9 mouse cellular contexts compared by ENCODE assay signal in genomic region chr7:141059929-141060328, GRCm38 (mm10). TPM values are rescaled to one million over a fixed set of nuclear protein-coding genes. Genes with fewer than 3 reads are reported as not detected.
DNase-seq lines count a peak whose midpoint lies in the region; ATAC-seq and TF ChIP-seq lines count a peak whose summit lies in the region.
"Had no signal": no experiment of that assay in that cellular context is flagged by ENCODE, and none has a peak within 500 bp of the region (broad histone marks: within the 10 kb centered on the region; RNA-seq: fewer than 3 reads in every experiment).

No protein-coding gene starts in this region.

- H3K9me3 ChIP-seq in forebrain, embryonic 16.5 days (ENCODE audit: control insufficient read depth, low read length) = no peaks in the 10 kb centered on the region
- 0 out of 2 replicates have a peak, but pooled peaks cover 3% of the 10 kb centered on the region for H3K9me3 ChIP-seq in liver, embryonic 12.5 days (replicated peaks)
- H3K9me3 ChIP-seq in stomach, embryonic 15.5 days = no peaks in the 10 kb centered on the region

- H3K4me2 ChIP-seq in forebrain, embryonic 16.5 days (ENCODE audit: low read length) = peak overlapping the region; percentile 87
- H3K4me2 ChIP-seq in liver, embryonic 12.5 days = 0 out of 2 replicates have a peak overlapping the region, but pooled peaks have one; percentile 78
- peak overlapping the region; percentile 99 for H3K4me2 ChIP-seq in stomach, embryonic 15.5 days

- peak overlapping the region; percentile 84 for H3K4me3 ChIP-seq in left cerebral cortex, adult 2 months
- peak overlapping the region; percentile 87 for H3K4me3 ChIP-seq in forebrain, embryonic 16.5 days (replicated peaks; ENCODE audit: low read length)
- peak overlapping the region; percentile 54; the same call in 1 of the 2 replicates for H3K4me3 ChIP-seq in liver, embryonic 12.5 days
- H3K4me3 ChIP-seq in stomach, embryonic 15.5 days (replicated peaks) = no peak overlapping the region

- intact Hi-C loops in left cerebral cortex, adult 2 months (cut with DNase I) = no loop called here
- intact Hi-C loops in left cerebral cortex, postnatal 10 days (cut with DNase I) = loop anchor here (5.0 kb wide), 1 partner anchor 112 kb away; the partner anchor contains the start of gene Rnh1

- H3K4me1 ChIP-seq in forebrain, embryonic 16.5 days (replicated peaks; ENCODE audit: control insufficient read depth, insufficient read depth, low read length) = peaks cover 25% of the 10 kb centered on the region
- H3K4me1 ChIP-seq in liver, embryonic 12.5 days = peaks cover 45% of the 10 kb centered on the region
- peaks cover 13% of the 10 kb centered on the region; the same call in 1 of the 2 replicates for H3K4me1 ChIP-seq in stomach, embryonic 15.5 days

- peaks cover 6% of the 10 kb centered on the region for H3K36me3 ChIP-seq in forebrain, embryonic 16.5 days (ENCODE audit: control insufficient read depth, insufficient read depth)
- H3K36me3 ChIP-seq in liver, embryonic 12.5 days = no peaks in the 10 kb centered on the region
- H3K36me3 ChIP-seq in stomach, embryonic 15.5 days = no peaks in the 10 kb centered on the region

- TF ChIP-seq CTCF in left cerebral cortex, adult 2 months (IDR thresholded peaks at IDR 0.05) = no peak

- no peak for DNase-seq in left cerebral cortex, adult 2 months (ENCODE audit: extremely low spot score in 1 of 2, low spot score in 2 of 2)
- no peak for DNase-seq in left cerebral cortex, postnatal 10 days (ENCODE audit: extremely low spot score in 1 of 2, low spot score in 2 of 2)
- no peak for DNase-seq in layer of hippocampus, postnatal 36 days
- DNase-seq in right cerebral cortex, postnatal 14 days = no peak

- peak overlapping the region; percentile 92 for H3K9ac ChIP-seq in forebrain, embryonic 16.5 days (replicated peaks; ENCODE audit: low read depth, low read length)
- H3K9ac ChIP-seq in liver, embryonic 12.5 days = no peak overlapping the region
- H3K9ac ChIP-seq in stomach, embryonic 15.5 days = no peak overlapping the region

- ATAC-seq in forebrain, embryonic 16.5 days = no peak
- peak; percentile 64 for ATAC-seq in liver, embryonic 12.5 days
- 0 out of 2 replicates have a peak, but pooled peaks have one; percentile 28 for ATAC-seq in stomach, embryonic 15.5 days (ENCODE audit: insufficient read depth, low FRiP score, low read depth)
- ATAC-seq in activated CD4-positive, CD25-positive, alpha-beta regulatory T cell, adult 4 months = no peak

- WGBS in forebrain, embryonic 16.5 days = 67% methylated on average over 2 of the region's 2 CpGs
- 53% methylated on average over 2 of the region's 2 CpGs for WGBS in liver, embryonic 12.5 days (ENCODE audit: insufficient replicate concordance)
- 63% methylated on average over 2 of the region's 2 CpGs for WGBS in stomach, embryonic 15.5 days

- H3K27me3 ChIP-seq in forebrain, embryonic 16.5 days (replicated peaks; ENCODE audit: control insufficient read depth, insufficient read depth, low read length) = no peaks in the 10 kb centered on the region
- H3K27me3 ChIP-seq in liver, embryonic 12.5 days (replicated peaks) = peaks cover 84% of the 10 kb centered on the region
- H3K27me3 ChIP-seq in stomach, embryonic 15.5 days (replicated peaks) = no peaks in the 10 kb centered on the region

- peak overlapping the region; percentile 86 for H3K27ac ChIP-seq in left cerebral cortex, adult 2 months
- H3K27ac ChIP-seq in forebrain, embryonic 16.5 days (ENCODE audit: low read length) = 0 out of 2 replicates have a peak overlapping the region, but pooled peaks have one; percentile 67
- no peak overlapping the region for H3K27ac ChIP-seq in liver, embryonic 12.5 days
- H3K27ac ChIP-seq in stomach, embryonic 15.5 days = no peak overlapping the region

RNA-seq across cellular contexts. Expression of gene B4galnt4, which starts 1.0 kb away (rescaled TPM):
- total RNA-seq in left cerebral cortex, adult 2 months (2021) = 10 to 100 TPM; 87.4 to 95.9 TPM
- total RNA-seq in left cerebral cortex, postnatal 10 days (2021) = 100 to 1,000 TPM; 107 to 110 TPM
- 45.4 and 53.0 TPM in 2 replicates for polyA plus RNA-seq in forebrain, embryonic 16.5 days (2015; fragmentation: Nextera tagmentation; extraction: Ambion mirVana)
- 1.9 and 2.3 TPM in 2 replicates for polyA plus RNA-seq in liver, embryonic 12.5 days (2016; fragmentation: Nextera tagmentation; extraction: Ambion mirVana)
- polyA plus RNA-seq in stomach, embryonic 15.5 days (2015; fragmentation: Nextera tagmentation; extraction: Ambion mirVana) = 7.0 and 9.2 TPM in 2 replicates
- 10 to 100 TPM; 92.2 to 92.3 TPM for total RNA-seq in layer of hippocampus, postnatal 36 days (2021)
- 10 to 100 TPM in 1 of 2 experiments, 1 to 10 TPM in 1; 6.4 to 11.9 TPM for polyA plus RNA-seq in activated CD4-positive, CD25-positive, alpha-beta regulatory T cell, adult 4 months (2017; shearing (Covaris generic))

RNA-seq across cellular contexts. Expression of gene Pkp3, which starts 18.1 kb away (rescaled TPM):
- total RNA-seq in left cerebral cortex, adult 2 months (2021) = not detected
- not detected for total RNA-seq in left cerebral cortex, postnatal 10 days (2021)
- 0.17 TPM in 1 of 2 replicates, not detected in the other for polyA plus RNA-seq in forebrain, embryonic 16.5 days (2015; fragmentation: Nextera tagmentation; extraction: Ambion mirVana)
- 0.71 and 1.1 TPM in 2 replicates for polyA plus RNA-seq in liver, embryonic 12.5 days (2016; fragmentation: Nextera tagmentation; extraction: Ambion mirVana)
- polyA plus RNA-seq in stomach, embryonic 15.5 days (2015; fragmentation: Nextera tagmentation; extraction: Ambion mirVana) = 38.4 and 47.2 TPM in 2 replicates
- not detected for total RNA-seq in layer of hippocampus, postnatal 36 days (2021)
- 100 to 1,000 TPM; 365 to 380 TPM for polyA plus RNA-seq in activated CD4-positive, CD25-positive, alpha-beta regulatory T cell, adult 4 months (2017; shearing (Covaris generic))

RNA-seq across cellular contexts. Expression of gene Gm17387, which starts 31.0 kb away (rescaled TPM):
- not detected for total RNA-seq in left cerebral cortex, adult 2 months (2021)
- not detected for total RNA-seq in left cerebral cortex, postnatal 10 days (2021)
- not detected in 2 replicates for polyA plus RNA-seq in forebrain, embryonic 16.5 days (2015; fragmentation: Nextera tagmentation; extraction: Ambion mirVana)
- not detected in 2 replicates for polyA plus RNA-seq in liver, embryonic 12.5 days (2016; fragmentation: Nextera tagmentation; extraction: Ambion mirVana)
- polyA plus RNA-seq in stomach, embryonic 15.5 days (2015; fragmentation: Nextera tagmentation; extraction: Ambion mirVana) = not detected in 2 replicates
- total RNA-seq in layer of hippocampus, postnatal 36 days (2021) = not detected
- polyA plus RNA-seq in activated CD4-positive, CD25-positive, alpha-beta regulatory T cell, adult 4 months (2017; shearing (Covaris generic)) = not detected
- polyA plus RNA-seq: heart, postnatal 0 days had no signal

RNA-seq across cellular contexts. Expression of gene Sigirr, which starts 40.4 kb away (rescaled TPM):
- 1 to 10 TPM; 1.7 to 3.4 TPM for total RNA-seq in left cerebral cortex, adult 2 months (2021)
- total RNA-seq in left cerebral cortex, postnatal 10 days (2021) = 1 to 10 TPM; 2.3 to 2.8 TPM
- polyA plus RNA-seq in forebrain, embryonic 16.5 days (2015; fragmentation: Nextera tagmentation; extraction: Ambion mirVana) = 2.1 TPM in 2 replicates
- polyA plus RNA-seq in liver, embryonic 12.5 days (2016; fragmentation: Nextera tagmentation; extraction: Ambion mirVana) = 16.0 and 16.5 TPM in 2 replicates
- 13.1 and 15.1 TPM in 2 replicates for polyA plus RNA-seq in stomach, embryonic 15.5 days (2015; fragmentation: Nextera tagmentation; extraction: Ambion mirVana)
- 1 to 10 TPM; 1.7 to 2.4 TPM for total RNA-seq in layer of hippocampus, postnatal 36 days (2021)
- polyA plus RNA-seq in activated CD4-positive, CD25-positive, alpha-beta regulatory T cell, adult 4 months (2017; shearing (Covaris generic)) = 100 to 1,000 TPM; 163 to 179 TPM

RNA-seq across cellular contexts. Expression of gene Ifitm6, which starts 42.2 kb away (rescaled TPM):
- under 1 TPM in 1 of 2 experiments, not detected in 1; 0.57 TPM for total RNA-seq in left cerebral cortex, adult 2 months (2021)
- total RNA-seq in left cerebral cortex, postnatal 10 days (2021) = not detected
- polyA plus RNA-seq in forebrain, embryonic 16.5 days (2015; fragmentation: Nextera tagmentation; extraction: Ambion mirVana) = 0.40 and 0.57 TPM in 2 replicates
- polyA plus RNA-seq in liver, embryonic 12.5 days (2016; fragmentation: Nextera tagmentation; extraction: Ambion mirVana) = 1.4 and 2.7 TPM in 2 replicates
- 7.6 and 8.1 TPM in 2 replicates for polyA plus RNA-seq in stomach, embryonic 15.5 days (2015; fragmentation: Nextera tagmentation; extraction: Ambion mirVana)
- under 1 TPM in 1 of 2 experiments, not detected in 1; 0.63 TPM for total RNA-seq in layer of hippocampus, postnatal 36 days (2021)
- polyA plus RNA-seq in activated CD4-positive, CD25-positive, alpha-beta regulatory T cell, adult 4 months (2017; shearing (Covaris generic)) = under 1 TPM; 0.70 to 0.92 TPM

Comparison
In these comparisons a context has a peak if more than half of its experiments do, and no peak if none do; other contexts are left out.
1. H3K27ac ChIP-seq: peak in left cerebral cortex, adult 2 months (single experiment) and forebrain, embryonic 16.5 days (single experiment); none in liver, embryonic 12.5 days (single experiment) and stomach, embryonic 15.5 days (single experiment).
2. ATAC-seq: peak in liver, embryonic 12.5 days (single experiment) and stomach, embryonic 15.5 days (single experiment); none in forebrain, embryonic 16.5 days (single experiment) and activated CD4-positive, CD25-positive, alpha-beta regulatory T cell, adult 4 months (single experiment).
3. RNA of gene Pkp3, which starts 18.1 kb away (polyA plus RNA-seq): 365 to 380 TPM in activated CD4-positive, CD25-positive, alpha-beta regulatory T cell, adult 4 months and 38.4 to 47.2 TPM in stomach, embryonic 15.5 days; 0.71 to 1.1 TPM in liver, embryonic 12.5 days and 0.17 TPM in forebrain, embryonic 16.5 days; every median in the first group is over 10 times any median in the second.
4. Peak in every context shown above with its lines, with median percentiles within 50 percentile points of each other: H3K4me2 ChIP-seq.